17 mouse cellular contexts compared by ENCODE assay signal in the genomic region with DNA sequence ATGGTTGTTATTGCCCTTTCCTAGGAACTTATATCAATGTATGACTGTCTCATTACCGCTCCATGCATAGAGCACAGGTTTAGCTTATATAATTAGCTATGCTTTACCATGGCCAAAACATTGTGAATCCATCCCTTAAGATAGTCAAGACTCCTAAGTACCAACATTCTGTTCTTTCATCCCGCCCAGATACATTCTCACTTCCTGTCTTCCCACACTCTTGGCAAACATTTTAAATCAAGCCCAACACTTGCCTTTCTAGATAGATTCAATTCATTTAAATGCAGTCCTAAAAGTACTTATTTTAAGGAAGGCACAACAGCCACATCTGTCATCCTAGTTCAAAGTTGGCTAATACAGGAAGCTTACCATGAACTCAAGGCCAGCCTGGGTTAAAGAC.
A peak's percentile ranks its signal among the peaks of the same experiment; 100 is the strongest.
DNase-seq lines count a peak whose midpoint lies in the region.
"Had no signal": no experiment of that assay in that cellular context is flagged by ENCODE, and none has a peak within 500 bp of the region (broad histone marks: within the 10 kb centered on the region; RNA-seq: fewer than 3 reads in every experiment).

No protein-coding gene starts in this region.

- peak; percentile 11 for DNase-seq in right cerebral cortex, adult 18-20 months
- no peak for DNase-seq in right cerebral cortex, postnatal 10 days (ENCODE audit: low spot score in 2 of 2)
- DNase-seq in brain, adult 2 months (ENCODE audit: low read depth, low spot score), result peak; percentile 74
- peak; percentile 78 for DNase-seq in telencephalon, adult 2 months (ENCODE audit: low read depth, low spot score)
- no peak for DNase-seq in layer of hippocampus, adult 11-12 months (ENCODE audit: low spot score)
- no peak for DNase-seq in lung, postnatal 14 days
- DNase-seq: adrenal gland, adult 8-10 months; adrenal gland, postnatal 14 days; adrenal gland, postnatal 36 days; B cell, adult 2 months; cerebellum, adult 11 months; cerebellum, adult 18-20 months; cerebellum, adult 8-10 months; cerebellum, adult 9-11 months; cerebellum, postnatal 14 days; cerebellum, postnatal 36 days; forebrain, postnatal 0 days had no signal

Comparison
In these comparisons a context has a peak if more than half of its experiments do, and no peak if none do; other contexts are left out.
1. DNase-seq: peak in right cerebral cortex, adult 18-20 months (single experiment), brain, adult 2 months (single experiment) and telencephalon, adult 2 months (single experiment); none in right cerebral cortex, postnatal 10 days (0 of 2), layer of hippocampus, adult 11-12 months (single experiment) and lung, postnatal 14 days (single experiment).